8 mouse cellular contexts compared by ENCODE assay signal in genomic region chr3:123505778-123506667, GRCm38 (mm10). TPM values are rescaled to one million over a fixed set of nuclear protein-coding genes. Genes with fewer than 3 reads are reported as not detected.
A peak's percentile ranks its signal among the peaks of the same experiment; 100 is the strongest.
DNase-seq lines count a peak whose midpoint lies in the region; ATAC-seq and TF ChIP-seq lines count a peak whose summit lies in the region.

No protein-coding gene starts in this region.

- TF ChIP-seq POLR2A in cerebellum, adult 2 months (IDR thresholded peaks at IDR 0.05; ENCODE audit: borderline replicate concordance, insufficient read depth, low read length), result no peak

- DNase-seq in cerebellum, postnatal 10 days, result peak; percentile 70 to 74
- DNase-seq in cerebellum, adult 2 months, result no peak
- DNase-seq in right cerebral cortex, postnatal 4 days, result peak; percentile 22
- no peak for DNase-seq in right cerebral cortex, adult 2 months (ENCODE audit: low spot score in 2 of 2)
- peak; percentile 22 for DNase-seq in heart, postnatal 4 days
- peak; percentile 33 for DNase-seq in liver

- no peak overlapping the region for H3K4me3 ChIP-seq in cerebellum, adult 2 months (replicated peaks; ENCODE audit: insufficient read depth, low read depth, low read length)
- peak overlapping the region; percentile 1; the same call in 1 of the 2 replicates for H3K4me3 ChIP-seq in stomach, embryonic 14.5 days (ENCODE audit: low read depth, low read length)

- H3K27me3 ChIP-seq in cerebellum, adult 2 months (ENCODE audit: control insufficient read depth, insufficient read depth, low read length), result no peaks in the 10 kb centered on the region
- H3K27me3 ChIP-seq in stomach, embryonic 14.5 days (ENCODE audit: control insufficient read depth, insufficient read depth, low read length), result no peaks in the 10 kb centered on the region

- TF ChIP-seq CTCF in cerebellum, adult 2 months (IDR thresholded peaks at IDR 0.05; ENCODE audit: borderline replicate concordance, insufficient read depth, low read depth, low read length), result no peak

- no peaks in the 10 kb centered on the region for H3K9me3 ChIP-seq in stomach, embryonic 14.5 days (ENCODE audit: control insufficient read depth, low read depth, low read length)

- H3K9ac ChIP-seq in stomach, embryonic 14.5 days (replicated peaks; ENCODE audit: low read depth, low read length), result no peak overlapping the region

- ATAC-seq in stomach, embryonic 14.5 days (ENCODE audit: insufficient number of reproducible peaks, insufficient read depth, low FRiP score, low read depth), result no peak
- no peak for ATAC-seq in inflammation-experienced regulatory T-cells, adult 6 months

- peak overlapping the region; percentile 92 for H3K4me2 ChIP-seq in stomach, embryonic 14.5 days (replicated peaks; ENCODE audit: low read depth, low read length)

- peaks cover 5% of the 10 kb centered on the region; the same call in 1 of the 2 replicates for H3K4me1 ChIP-seq in cerebellum, adult 2 months (ENCODE audit: control insufficient read depth, insufficient read depth, low read length)
- H3K4me1 ChIP-seq in stomach, embryonic 14.5 days (ENCODE audit: control insufficient read depth, insufficient read depth, low read length), result peaks cover 7% of the 10 kb centered on the region; the same call in 1 of the 2 replicates

- no peak overlapping the region for H3K27ac ChIP-seq in cerebellum, adult 2 months (ENCODE audit: insufficient read depth, low read length)
- peak overlapping the region; percentile 22; the same call in 1 of the 2 replicates for H3K27ac ChIP-seq in stomach, embryonic 14.5 days (ENCODE audit: low read length)

- WGBS in cerebellum, adult 2 months, result 53% methylated on average over 9 of the region's 9 CpGs
- 58% methylated on average over 9 of the region's 9 CpGs for WGBS in stomach, embryonic 14.5 days

- H3K36me3 ChIP-seq in stomach, embryonic 14.5 days (ENCODE audit: control insufficient read depth, insufficient read depth, low read length), result peaks cover 10% of the 10 kb centered on the region; the same call in 1 of the 2 replicates

RNA-seq across cellular contexts. Expression of gene Prss12, which starts 59.3 kb away (rescaled TPM):
- 1.7 and 2.4 TPM in 2 replicates for polyA plus RNA-seq in cerebellum, adult 2 months (2012; rRNA removed)
- total RNA-seq in heart, postnatal 4 days (2021), result 1 to 10 TPM; 2.0 to 2.3 TPM
- 1.7 and 2.4 TPM in 2 replicates for polyA plus RNA-seq in stomach, embryonic 14.5 days (2014; fragmentation: Nextera tagmentation; extraction: Ambion mirVana)
- polyA plus RNA-seq in inflammation-experienced regulatory T-cells, adult 6 months (2017; shearing (Covaris generic)), result 1 to 10 TPM in 1 of 3 experiments, under 1 TPM in 2; 0.45 to 1.1 (median 0.65) TPM

Comparison
In these comparisons a context has a peak if more than half of its experiments do, and no peak if none do; other contexts are left out.
1. DNase-seq: peak in cerebellum, postnatal 10 days (2 of 2), right cerebral cortex, postnatal 4 days (single experiment), heart, postnatal 4 days (single experiment) and liver (single experiment); none in cerebellum, adult 2 months (0 of 2) and right cerebral cortex, adult 2 months (0 of 2).